Mouse (Mus musculus) intestine, postnatal 0 days (tissue): ENCODE measurements at regions not wholly inside any gene's neighbourhood (a gene's known extent, or its start where the extent isn't known, plus 50 kb on each side); places are given as distances from the start of the nearest gene placed in this dataset.

Experiments
- ATAC-seq: fragments of 200-750 bp; cut with Nextera tagmentation; 2 replicates; pipeline ENCODE4 v1.8.0; 2017; ENCODE audit warnings: mild to moderate bottlenecking, moderate TSS enrichment, moderate library complexity
- H3K27ac ChIP-seq: fragments of 300-500 bp; sonication (generic); 2 replicates; pipeline ENCODE4 v1.5.1; 2014; ENCODE audit warnings: mild to moderate bottlenecking, low read depth, low read length, moderate library complexity
- H3K27me3 ChIP-seq: fragments of 300-500 bp; sonication (generic); replicated peaks from 2 replicates; pipeline ENCODE4 v1.6.1; 2014; ENCODE audit warnings: low read length, mixed read lengths; ENCODE audit not compliant: control insufficient read depth, insufficient read depth
- H3K36me3 ChIP-seq: fragments of 300-500 bp; sonication (generic); 2 replicates; pipeline ENCODE4 v1.6.1; 2014; ENCODE audit warnings: mild to moderate bottlenecking, moderate library complexity; ENCODE audit not compliant: control insufficient read depth, insufficient read depth
- H3K4me1 ChIP-seq: fragments of 300-500 bp; sonication (generic); replicated peaks from 2 replicates; pipeline ENCODE4 v1.6.1; 2014; ENCODE audit warnings: antibody characterized with exemption, low read length, mixed read lengths; ENCODE audit not compliant: control insufficient read depth, insufficient read depth
- H3K4me2 ChIP-seq: fragments of 300-500 bp; sonication (generic); replicated peaks from 2 replicates; pipeline ENCODE4 v1.6.1; 2014; ENCODE audit warnings: low read depth, mild to moderate bottlenecking, moderate library complexity
- H3K4me3 ChIP-seq: fragments of 300-500 bp; sonication (generic); 2 replicates; pipeline ENCODE4 v1.5.1; 2014; ENCODE audit warnings: low read depth, low read length
- H3K9ac ChIP-seq: fragments of 300-500 bp; sonication (generic); 2 replicates; pipeline ENCODE4 v1.6.1; 2014; ENCODE audit warnings: mild to moderate bottlenecking, low read depth, low read length
- H3K9me3 ChIP-seq: fragments of 300-500 bp; sonication (generic); 2 replicates; pipeline ENCODE4 v1.6.1; 2016; ENCODE audit warnings: mixed run types; ENCODE audit not compliant: control insufficient read depth
- CTCF ChIP-seq: sonication (generic); IDR thresholded peaks from 2 replicates; pipeline ENCODE4 v1.5.1; 2016; ENCODE audit warnings: low read depth, mild to moderate bottlenecking, control low read depth, antibody characterized with exemption, moderate library complexity
- WGBS: fragments of 180-500 bp; shearing (Covaris S2); extraction: QIAGEN DNeasy Blood & Tissue Kit; methylation state at CpG from one replicate; pipeline ENCODE4 v1.1.7; 2014; 5-methylcytosine and 5-hydroxymethylcytosine counted together

GRCm38 (mm10) chr3:61628535-61628934 is 262.8 kb upstream of the B430305J03Rik start:
- Histone ChIP-seq H3K27me3 (no peaks in the 10 kb centered on the region), H3K4me1 (no peaks in the 10 kb centered on the region), H3K9ac (no peak overlapping the region), H3K4me2 (no peak overlapping the region), H3K27ac (no peak overlapping the region), H3K36me3 (no peaks in the 10 kb centered on the region), H3K9me3 (no peaks in the 10 kb centered on the region), H3K4me3 (no peak overlapping the region)
- no peak for ATAC-seq
- TF ChIP-seq CTCF = no peak

GRCm38 (mm10) chr3:61628099-61628498 is 262.3 kb upstream of the B430305J03Rik start:
- H3K4me3 ChIP-seq = no peak overlapping the region
- no peaks in the 10 kb centered on the region for H3K4me1 ChIP-seq
- TF ChIP-seq CTCF = no peak
- 69% methylated on average over 3 of the region's 3 CpGs for WGBS
- no peak overlapping the region for H3K27ac ChIP-seq
- no peaks in the 10 kb centered on the region for H3K36me3 ChIP-seq
- no peak for ATAC-seq
- H3K9me3 ChIP-seq = no peaks in the 10 kb centered on the region
- no peak overlapping the region for H3K9ac ChIP-seq
- no peaks in the 10 kb centered on the region for H3K27me3 ChIP-seq
- no peak overlapping the region for H3K4me2 ChIP-seq

- Histone ChIP-seq H3K4me1 (no peaks in the 10 kb centered on the region), H3K4me3 (no peak overlapping the region), H3K4me2 (no peak overlapping the region), H3K36me3 (no peaks in the 10 kb centered on the region), H3K27me3 (no peaks in the 10 kb centered on the region), H3K9ac (no peak overlapping the region), H3K27ac (no peak overlapping the region), H3K9me3 (no peaks in the 10 kb centered on the region)
- TF ChIP-seq CTCF = no peak
- WGBS = 87% methylated on average over 4 of the region's 4 CpGs
- ATAC-seq = no peak
Observed at GRCm38 (mm10) chr3:61623954-61624487, 258.3 kb upstream of the B430305J03Rik start.

- Histone ChIP-seq H3K4me1 (no peaks in the 10 kb centered on the region), H3K27me3 (no peaks in the 10 kb centered on the region), H3K9me3 (no peaks in the 10 kb centered on the region), H3K27ac (no peak overlapping the region), H3K4me2 (no peak overlapping the region), H3K4me3 (no peak overlapping the region), H3K36me3 (no peaks in the 10 kb centered on the region), H3K9ac (no peak overlapping the region)
- TF ChIP-seq CTCF = no peak
- no peak for ATAC-seq
- WGBS = 76% methylated on average over 4 of the region's 4 CpGs
Observed at GRCm38 (mm10) chr3:61605469-61605868, 239.7 kb upstream of the B430305J03Rik start.

- Histone ChIP-seq H3K27me3 (no peaks in the 10 kb centered on the region), H3K27ac (no peak overlapping the region), H3K9me3 (no peaks in the 10 kb centered on the region), H3K36me3 (no peaks in the 10 kb centered on the region), H3K4me2 (no peak overlapping the region), H3K9ac (no peak overlapping the region), H3K4me3 (no peak overlapping the region), H3K4me1 (no peaks in the 10 kb centered on the region)
- TF ChIP-seq CTCF = no peak
- ATAC-seq = no peak
- 88% methylated on average over 2 of the region's 2 CpGs for WGBS
Observed at GRCm38 (mm10) chr3:61602891-61603290, 237.1 kb upstream of the B430305J03Rik start.

GRCm38 (mm10) chr3:61595574-61595973 is 229.8 kb upstream of the B430305J03Rik start:
- no peaks in the 10 kb centered on the region for H3K27me3 ChIP-seq
- H3K36me3 ChIP-seq = no peaks in the 10 kb centered on the region
- no peak overlapping the region for H3K27ac ChIP-seq
- ATAC-seq = no peak
- no peak overlapping the region for H3K9ac ChIP-seq
- H3K4me2 ChIP-seq = no peak overlapping the region
- no peaks in the 10 kb centered on the region for H3K4me1 ChIP-seq
- no peaks in the 10 kb centered on the region for H3K9me3 ChIP-seq
- TF ChIP-seq CTCF = no peak
- H3K4me3 ChIP-seq = no peak overlapping the region

GRCm38 (mm10) chr3:61592342-61592741 is 226.6 kb upstream of the B430305J03Rik start:
- no peaks in the 10 kb centered on the region for H3K27me3 ChIP-seq
- WGBS = 80% methylated on average over 2 of the region's 2 CpGs
- no peak overlapping the region for H3K4me2 ChIP-seq
- H3K36me3 ChIP-seq = no peaks in the 10 kb centered on the region
- H3K4me1 ChIP-seq = no peaks in the 10 kb centered on the region
- H3K27ac ChIP-seq = no peak overlapping the region
- no peak for TF ChIP-seq CTCF
- H3K4me3 ChIP-seq = no peak overlapping the region
- ATAC-seq = no peak
- no peak overlapping the region for H3K9ac ChIP-seq
- no peaks in the 10 kb centered on the region for H3K9me3 ChIP-seq
